Mouse (Mus musculus): ENCODE results near the gene Resp18.
"Not testable (repeated sequence)": the region's sequence is repeated elsewhere in the genome, so short reads cannot be mapped to it uniquely, and the experiment has no call there.

Gene Resp18

GRCm38 (mm10) chr1:75239591-75239990, 38.6 kb downstream of the Resp18 start:
- in situ Hi-C loops (cut with MseI, MboI): no loop called here

GRCm38 (mm10) chr1:75236117-75237050, 41.8 kb downstream of the Resp18 start, which contains the start of gene Dnajb2:
Dnajb2 (plus strand) TSS chr1:75236406.
- in situ Hi-C loops (cut with MseI, MboI): no loop called here

GRCm38 (mm10) chr1:75234606-75235005, 43.6 kb downstream of the Resp18 start:
- in situ Hi-C loops (cut with MseI, MboI): no loop called here

GRCm38 (mm10) chr1:75232489-75232888, 45.7 kb downstream of the Resp18 start:
- in situ Hi-C loops (cut with MseI, MboI): not testable (repeated sequence)

- in situ Hi-C loops (cut with MseI, MboI): no loop called here
Observed at GRCm38 (mm10) chr1:75231664-75232152, 46.5 kb downstream of the Resp18 start, which contains the start of gene A630095N17Rik. A630095N17Rik (minus strand) TSS chr1:75232102.

- in situ Hi-C loops (cut with MseI, MboI): no loop called here
Observed at GRCm38 (mm10) chr1:75231224-75231623, 47.0 kb downstream of the Resp18 start.

GRCm38 (mm10) chr1:75230335-75230994, 47.8 kb downstream of the Resp18 start:
- in situ Hi-C loops (cut with MseI, MboI): no loop called here

- in situ Hi-C loops (cut with MseI, MboI): no loop called here
Observed at GRCm38 (mm10) chr1:75229158-75229557, 49.1 kb downstream of the Resp18 start.

GRCm38 (mm10) chr1:75227653-75228052, 50.6 kb downstream of the Resp18 start:
- in situ Hi-C loops (cut with MseI, MboI): no loop called here

DNA sequence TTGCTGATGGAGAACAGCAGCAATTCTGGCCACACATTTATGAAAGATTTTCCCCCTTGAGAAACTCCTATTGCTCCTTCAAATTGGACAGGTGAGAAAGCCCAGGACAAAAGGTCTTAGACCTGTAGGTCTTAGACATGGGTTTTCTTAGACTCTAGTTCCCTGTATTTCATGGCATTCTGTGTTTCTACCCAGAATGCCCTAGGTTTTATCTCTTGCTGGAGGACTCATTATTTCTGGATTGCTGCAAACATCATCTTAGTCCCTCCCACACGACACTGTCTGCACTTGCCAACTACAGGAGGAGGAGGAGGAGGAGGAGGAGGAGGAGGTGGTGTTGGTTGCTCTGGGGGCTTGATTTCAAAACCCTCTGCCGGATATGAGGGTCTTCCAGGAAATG, 52.1 kb downstream of the Resp18 start:
- in situ Hi-C loops (cut with MseI, MboI): no loop called here

DNA sequence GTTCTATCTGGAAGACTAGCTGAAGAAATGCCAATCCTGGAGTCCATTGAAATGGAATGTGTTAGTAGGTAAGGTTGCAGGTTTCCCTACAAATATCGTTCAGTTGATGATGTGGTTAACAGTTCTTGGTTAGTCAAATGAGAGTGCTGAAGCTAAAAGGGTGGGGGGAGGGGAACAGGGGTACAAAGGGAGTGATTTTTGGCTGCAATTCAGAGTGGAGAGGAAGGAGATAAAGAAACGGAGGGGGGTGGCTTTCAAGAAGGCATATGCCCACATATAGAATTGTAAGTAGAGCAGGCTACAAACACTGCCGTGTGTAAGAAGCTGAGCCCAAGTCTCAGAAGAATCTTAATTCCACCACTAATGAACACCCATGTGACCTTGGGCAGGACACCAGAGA, 52.7 kb downstream of the Resp18 start:
- in situ Hi-C loops (cut with MseI, MboI): no loop called here

- in situ Hi-C loops (cut with MseI, MboI): no loop called here
Observed at GRCm38 (mm10) chr1:75223532-75223931, 54.7 kb downstream of the Resp18 start.

GRCm38 (mm10) chr1:75222926-75223325, 55.3 kb downstream of the Resp18 start:
- in situ Hi-C loops (cut with MseI, MboI): no loop called here

Measured in mouse trophoblast stem cell (cell line).